Mouse (Mus musculus) small intestine, adult 2 months (tissue): Measurements from ENCODE around the gene Trim30a.

Experiments
- CTCF ChIP-seq: fragments of 200-500 bp; IDR thresholded peaks from 2 replicates; pipeline ENCODE4 v1.5.1; 2012; ENCODE audit warnings: low read depth, mild to moderate bottlenecking, control low read depth, inconsistent platforms, low read length, moderate library complexity, mixed read lengths; ENCODE audit not compliant: insufficient replicate concordance, insufficient read length; ENCODE audit errors: extremely low read depth
- POLR2A ChIP-seq: fragments of 200-500 bp; IDR thresholded peaks from 2 replicates; pipeline ENCODE4 v1.6.1; 2012; ENCODE audit warnings: low read depth, mild to moderate bottlenecking, control low read depth, inconsistent platforms, low read length, moderate library complexity

GRCm38 (mm10) chr7:104369736-104370414, 95.1 kb downstream of the Trim30a start, which contains the start of gene Trim30b:
- TF ChIP-seq POLR2A (no peak), CTCF (no peak)
